In genomic region chr4:106634086-106634479, GRCm38 (mm10) we compare ENCODE assay signal across 14 mouse cellular contexts. TPM values are rescaled to one million over a fixed set of nuclear protein-coding genes. Genes with fewer than 3 reads are reported as not detected.
A peak's percentile ranks its signal among the peaks of the same experiment; 100 is the strongest.
DNase-seq lines count a peak whose midpoint lies in the region; ATAC-seq and TF ChIP-seq lines count a peak whose summit lies in the region.
"Had no signal": no experiment of that assay in that cellular context is flagged by ENCODE, and none has a peak within 500 bp of the region (broad histone marks: within the 10 kb centered on the region; RNA-seq: fewer than 3 reads in every experiment).

No protein-coding gene starts in this region.

- 0 out of 2 replicates have a peak, but pooled peaks cover 5% of the 10 kb centered on the region for H3K4me1 ChIP-seq in heart, embryonic 12.5 days (replicated peaks)
- no peaks in the 10 kb centered on the region for H3K4me1 ChIP-seq in heart, adult 2 months (ENCODE audit: control insufficient read depth, insufficient read depth, low read length)
- peaks cover 27% of the 10 kb centered on the region for H3K4me1 ChIP-seq in hindbrain, embryonic 16.5 days (ENCODE audit: control insufficient read depth, insufficient read depth, low read depth, low read length)
- H3K4me1 ChIP-seq in neural tube, embryonic 13.5 days (replicated peaks), result peaks cover 52% of the 10 kb centered on the region

- no peak for TF ChIP-seq POLR2A in heart, adult 2 months (IDR thresholded peaks at IDR 0.05; ENCODE audit: insufficient read depth, low read depth, low read length)

- no peaks in the 10 kb centered on the region for H3K79me2 ChIP-seq in heart, adult 2 months (replicated peaks; ENCODE audit: control insufficient read depth, insufficient read depth, low read length)

- no peak overlapping the region for H3K4me2 ChIP-seq in heart, embryonic 12.5 days
- H3K4me2 ChIP-seq in hindbrain, embryonic 16.5 days (ENCODE audit: low read length), result peak overlapping the region; percentile 35; the same call in 1 of the 2 replicates
- H3K4me2 ChIP-seq in neural tube, embryonic 13.5 days, result peak overlapping the region; percentile 32; the same call in 1 of the 2 replicates

- intact Hi-C loops in heart, adult 2 months (cut with DNase I), result loop anchor here (5.0 kb wide), 1 partner anchor 528 kb away; no protein-coding TSS in a partner anchor
- intact Hi-C loops in left cerebral cortex, postnatal 4 days (cut with DNase I), result no loop called here

- no peak overlapping the region for H3K4me3 ChIP-seq in heart, embryonic 12.5 days
- no peak overlapping the region for H3K4me3 ChIP-seq in heart, adult 2 months
- no peak overlapping the region for H3K4me3 ChIP-seq in hindbrain, embryonic 16.5 days (ENCODE audit: low read length)
- no peak overlapping the region for H3K4me3 ChIP-seq in neural tube, embryonic 13.5 days

- H3K27ac ChIP-seq in heart, embryonic 12.5 days (ENCODE audit: poor library complexity, severe bottlenecking), result peak overlapping the region; percentile 55; the same call in 1 of the 2 replicates
- no peak overlapping the region for H3K27ac ChIP-seq in heart, adult 2 months
- peak overlapping the region; percentile 78 for H3K27ac ChIP-seq in hindbrain, embryonic 16.5 days (ENCODE audit: low read depth, low read length)
- peak overlapping the region; percentile 93 for H3K27ac ChIP-seq in neural tube, embryonic 13.5 days (replicated peaks)

- no peak for ATAC-seq in heart, embryonic 12.5 days (ENCODE audit: insufficient number of reproducible peaks, low FRiP score)
- peak; percentile 26; the same call in 1 of the 2 replicates for ATAC-seq in hindbrain, embryonic 16.5 days
- peak; percentile 17; the same call in 1 of the 2 replicates for ATAC-seq in neural tube, embryonic 13.5 days (ENCODE audit: low read depth)
- ATAC-seq in megakaryocyte, adult 5-6 weeks (ENCODE audit: poor library complexity, severe bottlenecking), result no peak

- H3K9me3 ChIP-seq in heart, embryonic 12.5 days (replicated peaks), result no peaks in the 10 kb centered on the region
- H3K9me3 ChIP-seq in hindbrain, embryonic 16.5 days (ENCODE audit: control insufficient read depth, low read length), result no peaks in the 10 kb centered on the region
- H3K9me3 ChIP-seq in neural tube, embryonic 13.5 days, result no peaks in the 10 kb centered on the region

- peaks cover 52% of the 10 kb centered on the region for H3K27me3 ChIP-seq in heart, embryonic 12.5 days (replicated peaks)
- H3K27me3 ChIP-seq in heart, adult 2 months (ENCODE audit: control insufficient read depth, insufficient read depth, low read length), result no peaks in the 10 kb centered on the region
- no peaks in the 10 kb centered on the region for H3K27me3 ChIP-seq in hindbrain, embryonic 16.5 days (replicated peaks; ENCODE audit: control insufficient read depth, insufficient read depth, low read length)
- no peaks in the 10 kb centered on the region for H3K27me3 ChIP-seq in neural tube, embryonic 13.5 days

- WGBS in heart, embryonic 12.5 days, result 37% methylated on average over 9 of the region's 9 CpGs
- WGBS in heart, adult 2 months, result 41% methylated on average over 9 of the region's 9 CpGs
- WGBS in hindbrain, embryonic 16.5 days, result 17% methylated on average over 6 of the region's 9 CpGs
- WGBS in neural tube, embryonic 13.5 days, result 35% methylated on average over 9 of the region's 9 CpGs

- no peak for DNase-seq in heart, adult 2 months
- peak; percentile 65 for DNase-seq in left cerebral cortex, postnatal 4 days
- no peak for DNase-seq in left cerebral cortex, adult 11 months (ENCODE audit: low spot score)
- no peak for DNase-seq in cerebellum, postnatal 36 days
- DNase-seq: layer of hippocampus, postnatal 36 days; thymus, adult 2 months had no signal

- TF ChIP-seq EP300 in heart, adult 2 months (IDR thresholded peaks at IDR 0.05; ENCODE audit: insufficient read depth, low read depth, low read length), result no peak

- TF ChIP-seq CTCF in heart, adult 2 months (IDR thresholded peaks at IDR 0.05), result no peak

- H3K36me3 ChIP-seq in heart, embryonic 12.5 days, result no peaks in the 10 kb centered on the region
- H3K36me3 ChIP-seq in heart, adult 2 months (ENCODE audit: control insufficient read depth, insufficient read depth, low read length), result no peaks in the 10 kb centered on the region
- H3K36me3 ChIP-seq in hindbrain, embryonic 16.5 days (ENCODE audit: control insufficient read depth, insufficient read depth, low read length), result no peaks in the 10 kb centered on the region
- no peaks in the 10 kb centered on the region for H3K36me3 ChIP-seq in neural tube, embryonic 13.5 days

- H3K9ac ChIP-seq in heart, embryonic 12.5 days, result no peak overlapping the region
- no peak overlapping the region for H3K9ac ChIP-seq in heart, adult 2 months (ENCODE audit: low read depth, low read length)
- 0 out of 2 replicates have a peak overlapping the region, but pooled peaks have one; percentile 39 for H3K9ac ChIP-seq in hindbrain, embryonic 16.5 days (ENCODE audit: low read depth, low read length)
- H3K9ac ChIP-seq in neural tube, embryonic 13.5 days, result peak overlapping the region; percentile 26; the same call in 1 of the 2 replicates

RNA-seq across cellular contexts. Expression of gene Ttc22, which starts 11.9 kb away (rescaled TPM):
- polyA plus RNA-seq in heart, embryonic 12.5 days (2016; fragmentation: Nextera tagmentation; extraction: Ambion mirVana), result 0.57 and 0.91 TPM in 2 replicates
- not detected for total RNA-seq in heart, adult 2 months (2021)
- polyA plus RNA-seq in heart, adult 2 months (2012; rRNA removed), result 0.15 and 0.21 TPM in 2 replicates
- total RNA-seq in left cerebral cortex, postnatal 4 days (2021), result 1 to 10 TPM; 1.6 to 1.9 TPM
- polyA plus RNA-seq in hindbrain, embryonic 16.5 days (2015; fragmentation: Nextera tagmentation; extraction: Ambion mirVana), result 1.5 and 1.6 TPM in 2 replicates
- polyA plus RNA-seq in neural tube, embryonic 13.5 days (2015; fragmentation: Nextera tagmentation; extraction: Ambion mirVana), result 2.0 and 2.4 TPM in 2 replicates
- total RNA-seq in megakaryocyte, adult 5-6 weeks (2015), result not detected in 2 replicates
- total RNA-seq in megakaryocyte, adult 5-6 weeks (2017), result not detected in 2 replicates
- total RNA-seq: granulocyte monocyte progenitor cell, adult 5-6 weeks had no signal
- polyA plus RNA-seq: C2C12 had no signal

RNA-seq across cellular contexts. Expression of gene Pars2, which starts 16.8 kb away (rescaled TPM):
- polyA plus RNA-seq in heart, embryonic 12.5 days (2016; fragmentation: Nextera tagmentation; extraction: Ambion mirVana), result 12.3 and 13.6 TPM in 2 replicates
- total RNA-seq in heart, adult 2 months (2021), result 1 to 10 TPM; 4.9 to 5.9 TPM
- polyA plus RNA-seq in heart, adult 2 months (2012; rRNA removed), result 6.7 and 11.5 TPM in 2 replicates
- 1 to 10 TPM; 6.0 to 9.2 TPM for total RNA-seq in left cerebral cortex, postnatal 4 days (2021)
- 9.3 and 10.8 TPM in 2 replicates for polyA plus RNA-seq in hindbrain, embryonic 16.5 days (2015; fragmentation: Nextera tagmentation; extraction: Ambion mirVana)
- 8.7 and 9.7 TPM in 2 replicates for polyA plus RNA-seq in neural tube, embryonic 13.5 days (2015; fragmentation: Nextera tagmentation; extraction: Ambion mirVana)
- 3.6 and 4.1 TPM in 2 replicates for total RNA-seq in megakaryocyte, adult 5-6 weeks (2015)
- total RNA-seq in megakaryocyte, adult 5-6 weeks (2017), result 3.6 and 5.3 TPM in 2 replicates

RNA-seq across cellular contexts. Expression of gene Lexm, which starts 17.0 kb away (rescaled TPM):
- 0.50 and 1.5 TPM in 2 replicates for polyA plus RNA-seq in heart, embryonic 12.5 days (2016; fragmentation: Nextera tagmentation; extraction: Ambion mirVana)
- not detected for total RNA-seq in heart, adult 2 months (2021)
- not detected in 2 replicates for polyA plus RNA-seq in heart, adult 2 months (2012; rRNA removed)
- total RNA-seq in left cerebral cortex, postnatal 4 days (2021), result under 1 TPM in 1 of 2 experiments, not detected in 1; 0.22 TPM
- 0.17 TPM in 1 of 2 replicates, not detected in the other for polyA plus RNA-seq in hindbrain, embryonic 16.5 days (2015; fragmentation: Nextera tagmentation; extraction: Ambion mirVana)
- polyA plus RNA-seq in neural tube, embryonic 13.5 days (2015; fragmentation: Nextera tagmentation; extraction: Ambion mirVana), result 0.13 TPM in 1 of 2 replicates, not detected in the other
- not detected in 2 replicates for total RNA-seq in megakaryocyte, adult 5-6 weeks (2015)
- total RNA-seq in megakaryocyte, adult 5-6 weeks (2017), result not detected in 2 replicates
- total RNA-seq: adrenal gland, adult 18-20 months; granulocyte monocyte progenitor cell, adult 5-6 weeks; layer of hippocampus, postnatal 36 days had no signal
- polyA plus RNA-seq: C2C12; liver, embryonic 16.5 days; thymus, adult 2 months had no signal

RNA-seq across cellular contexts. Expression of gene Ttc4, which starts 44.7 kb away (rescaled TPM):
- polyA plus RNA-seq in heart, embryonic 12.5 days (2016; fragmentation: Nextera tagmentation; extraction: Ambion mirVana), result 55.6 and 57.7 TPM in 2 replicates
- 10 to 100 TPM; 16.9 to 18.5 TPM for total RNA-seq in heart, adult 2 months (2021)
- 28.7 and 43.8 TPM in 2 replicates for polyA plus RNA-seq in heart, adult 2 months (2012; rRNA removed)
- total RNA-seq in left cerebral cortex, postnatal 4 days (2021), result 10 to 100 TPM; 57.4 to 62.1 TPM
- polyA plus RNA-seq in hindbrain, embryonic 16.5 days (2015; fragmentation: Nextera tagmentation; extraction: Ambion mirVana), result 140 and 152 TPM in 2 replicates
- 109 and 119 TPM in 2 replicates for polyA plus RNA-seq in neural tube, embryonic 13.5 days (2015; fragmentation: Nextera tagmentation; extraction: Ambion mirVana)
- 18.2 and 24.0 TPM in 2 replicates for total RNA-seq in megakaryocyte, adult 5-6 weeks (2015)
- 21.9 and 24.3 TPM in 2 replicates for total RNA-seq in megakaryocyte, adult 5-6 weeks (2017)

Comparison
In these comparisons a context has a peak if more than half of its experiments do, and no peak if none do; other contexts are left out.
1. ATAC-seq: peak in hindbrain, embryonic 16.5 days (single experiment) and neural tube, embryonic 13.5 days (single experiment); none in heart, embryonic 12.5 days (single experiment) and megakaryocyte, adult 5-6 weeks (single experiment).
2. H3K9ac ChIP-seq: peak in hindbrain, embryonic 16.5 days (single experiment) and neural tube, embryonic 13.5 days (single experiment); none in heart, embryonic 12.5 days (single experiment) and heart, adult 2 months (single experiment).